Mouse (Mus musculus) spleen, adult 2 months (tissue): Measurements from ENCODE around the gene Arhgef40.

Experiments
- CTCF ChIP-seq: fragments of 200-500 bp; IDR thresholded peaks from 2 replicates; pipeline ENCODE4 v1.5.1; 2011; ENCODE audit warnings: mild to moderate bottlenecking, inconsistent platforms; ENCODE audit not compliant: insufficient read depth, insufficient read length, insufficient replicate concordance; ENCODE audit errors: extremely low read depth
- POLR2A ChIP-seq: fragments of 200-500 bp; IDR thresholded peaks from 2 replicates; pipeline ENCODE4 v1.6.1; 2011; ENCODE audit warnings: low read depth, low read length, inconsistent platforms

- no peak for TF ChIP-seq POLR2A
- TF ChIP-seq CTCF = no peak
Measured at GRCm38 (mm10) chr14:51960316-51960715, 24.2 kb upstream of the Arhgef40 start.
